Mouse (Mus musculus): ENCODE results near the gene Fermt3. TPM values are rescaled to one million over a fixed set of nuclear protein-coding genes. Genes with fewer than 3 reads are reported as not detected.
"Not testable (repeated sequence)": the region's sequence is repeated elsewhere in the genome, so short reads cannot be mapped to it uniquely, and the experiment has no call there.

The Fermt3 gene
- total RNA-seq, 2 experiments from 2014 or later: 89.1 to 262 TPM

- ATAC-seq (ENCODE audit: poor library complexity, severe bottlenecking): no peak; the same call in 1 of the 2 replicates
These were observed 26.1 kb downstream of the Fermt3 start for GRCm38 (mm10) chr19:6993011-6993770.

GRCm38 (mm10) chr19:6992011-6992858 lies 27.0 kb downstream of the Fermt3 start, which contains the start of gene Dnajc4:
Gene Dnajc4, minus strand, starts transcription at chr19:6992572.
- ATAC-seq (ENCODE audit: poor library complexity, severe bottlenecking): peak; percentile 95

GRCm38 (mm10) chr19:6991166-6991565 lies 28.1 kb downstream of the Fermt3 start:
- not testable (repeated sequence) for ATAC-seq (ENCODE audit: poor library complexity, severe bottlenecking)

- ATAC-seq (ENCODE audit: poor library complexity, severe bottlenecking): no peak
These were observed 28.6 kb downstream of the Fermt3 start for GRCm38 (mm10) chr19:6990712-6991111.

GRCm38 (mm10) chr19:6989251-6989650 lies 30.0 kb downstream of the Fermt3 start:
- ATAC-seq (ENCODE audit: poor library complexity, severe bottlenecking): no peak

- ATAC-seq (ENCODE audit: poor library complexity, severe bottlenecking): no peak
These were observed 31.4 kb downstream of the Fermt3 start for GRCm38 (mm10) chr19:6987904-6988285.

- peak; percentile 55 for ATAC-seq (ENCODE audit: poor library complexity, severe bottlenecking)
These were observed 32.0 kb downstream of the Fermt3 start, which contains the start of gene Vegfb for GRCm38 (mm10) chr19:6987061-6987903. Gene Vegfb, minus strand, starts transcription at chr19:6987651.

- ATAC-seq (ENCODE audit: poor library complexity, severe bottlenecking): no peak
These were observed 33.1 kb downstream of the Fermt3 start for GRCm38 (mm10) chr19:6985951-6986708.

GRCm38 (mm10) chr19:6985300-6985699 lies 34.0 kb downstream of the Fermt3 start:
- no peak for ATAC-seq (ENCODE audit: poor library complexity, severe bottlenecking)

GRCm38 (mm10) chr19:6983621-6984020 lies 35.6 kb downstream of the Fermt3 start:
- no peak for ATAC-seq (ENCODE audit: poor library complexity, severe bottlenecking)

- no peak for ATAC-seq (ENCODE audit: poor library complexity, severe bottlenecking)
These were observed 37.8 kb downstream of the Fermt3 start for GRCm38 (mm10) chr19:6981465-6981864.

- ATAC-seq (ENCODE audit: poor library complexity, severe bottlenecking): peak; percentile 64
These were observed 38.7 kb downstream of the Fermt3 start, which contains the start of gene Fkbp2 for GRCm38 (mm10) chr19:6980381-6981093. Gene Fkbp2, minus strand, starts transcription at chr19:6980501.

- ATAC-seq (ENCODE audit: poor library complexity, severe bottlenecking): peak; percentile 81
These were observed 39.5 kb downstream of the Fermt3 start for GRCm38 (mm10) chr19:6979486-6980380.

- ATAC-seq (ENCODE audit: poor library complexity, severe bottlenecking): no peak
These were observed 40.2 kb downstream of the Fermt3 start for GRCm38 (mm10) chr19:6979001-6979479.

GRCm38 (mm10) chr19:6978639-6978974 lies 40.7 kb downstream of the Fermt3 start:
- ATAC-seq (ENCODE audit: poor library complexity, severe bottlenecking): no peak

GRCm38 (mm10) chr19:6977759-6978638 lies 41.3 kb downstream of the Fermt3 start:
- no peak for ATAC-seq (ENCODE audit: poor library complexity, severe bottlenecking)

Measured in megakaryocyte, adult 5-6 weeks (primary cell).